Mouse (Mus musculus) CH12.LX (cell line): ENCODE measurements around the gene Acot13. TPM values are rescaled to one million over a fixed set of nuclear protein-coding genes. Genes with fewer than 3 reads are reported as not detected.
"Not testable (repeated sequence)": the region's sequence is repeated elsewhere in the genome, so short reads cannot be mapped to it uniquely, and the experiment has no call there.

Source experiments
- DNase-seq: peaks from one replicate; pipeline ENCODE4 v3.0.0-alpha.2; 2013; ENCODE audit errors: extremely low read depth
- H3K27ac ChIP-seq: 2 replicates; pipeline ENCODE4 v1.5.1; 2012; ENCODE audit warnings: low read depth, mild to moderate bottlenecking, control low read depth, moderate library complexity; ENCODE audit not compliant: insufficient read depth
- H3K27me3 ChIP-seq: replicated peaks from 2 replicates; pipeline ENCODE3; 2012; ENCODE audit warnings: inconsistent platforms
- H3K36me3 ChIP-seq, 2 experiments: replicated peaks in 1 of 2; 2 replicates each; pipeline versions ENCODE3 to v1.6.1; 2012; ENCODE audit warnings: inconsistent platforms in 1 of 2, low read length in 1 of 2, mild to moderate bottlenecking in 1 of 2, mixed read lengths in 1 of 2, moderate library complexity in 1 of 2; ENCODE audit not compliant: control insufficient read depth in 1 of 2, insufficient read depth in 1 of 2
- H3K4me1 ChIP-seq, 2 experiments: 2 replicates each; pipeline ENCODE4 v1.6.1; 2012; ENCODE audit warnings: inconsistent platforms in 1 of 2, moderate library complexity in 1 of 2; ENCODE audit not compliant: insufficient read depth in 2 of 2, control insufficient read depth in 1 of 2
- H3K4me2 ChIP-seq: 2 replicates; pipeline ENCODE4 v1.6.1; 2012; ENCODE audit warnings: low read depth, mild to moderate bottlenecking, control low read depth; ENCODE audit not compliant: poor library complexity, insufficient read depth, severe bottlenecking
- H3K4me3 ChIP-seq, 3 experiments: fragments of 150-350 bp in 1 of 3; sonication (generic) in 1 of 3; replicated peaks in 1 of 3; 2 replicates each; pipeline versions ENCODE3 to v1.5.1; 2011 to 2012; ENCODE audit warnings: low read depth in 2 of 3, low read length in 2 of 3, mild to moderate bottlenecking in 2 of 3, moderate library complexity in 2 of 3, control low read depth in 1 of 3, improper control_type of control experiment in 1 of 3, inconsistent platforms in 1 of 3, mixed read lengths in 1 of 3; ENCODE audit not compliant: poor library complexity in 1 of 3
- H3K79me2 ChIP-seq: replicated peaks from 2 replicates; pipeline ENCODE4 v1.6.1; 2012; ENCODE audit warnings: mild to moderate bottlenecking, moderate library complexity; ENCODE audit not compliant: control insufficient read depth, poor library complexity, insufficient read depth, severe bottlenecking; ENCODE audit errors: extremely low read depth
- H3K9ac ChIP-seq: 2 replicates; pipeline ENCODE4 v1.6.1; 2012; ENCODE audit warnings: low read depth, mild to moderate bottlenecking, control low read depth, moderate library complexity; ENCODE audit not compliant: insufficient read depth
- H3K9me3 ChIP-seq: replicated peaks from 2 replicates; pipeline ENCODE3; 2012; ENCODE audit warnings: low read length, inconsistent platforms, mixed read lengths
- dilution Hi-C: fragments of 300-500 bp; cut with MboI; formaldehyde crosslinking; loops from 2 replicates; pipeline ENCODE4 v1.14.3; 2020; ENCODE audit warnings: low sequenced_read_pairs; ENCODE audit not compliant: extremely low pct_unique_long_range_greater_than_20kb, extremely low pct_ligation_motif_present
- in situ Hi-C: fragments of 300-500 bp; cut with MboI; formaldehyde crosslinking; loops from 3 replicates; pipeline ENCODE4 v1.14.3; 2019; ENCODE audit warnings: low sequenced_read_pairs, low pct_ligation_motif_present, low pct_unique_long_range_greater_than_20kb, mixed read lengths
- polyA plus RNA-seq: library from polyadenylated mRNA; unstranded; fragments of >175 nt; gene quantifications from 2 replicates; pipeline ENCODE4 v1.2.1, GENCODE M21; 2012; ENCODE audit warnings: low read depth; ENCODE audit not compliant: insufficient read length
- total RNA-seq, 2 experiments: library from RNA; depleted of rRNA; stranded (reverse); fragments of 300-350 nt in 1 of 2; fragments of >200 nt in 1 of 2; gene quantifications; 2 replicates each; pipeline ENCODE4 v1.2.3; 2012 to 2014

The Acot13 gene
- total and polyA plus RNA-seq, 3 experiments, result 37.1 to 50.5 (median 45.5) TPM

GRCm38 (mm10) chr13:24771482-24771881 is 59.9 kb downstream of the Acot13 start:
- in situ Hi-C loops, H3K4me2 ChIP-seq, H3K27me3 ChIP-seq, H3K79me2 ChIP-seq, dilution Hi-C loops, H3K9ac ChIP-seq, DNase-seq, H3K36me3 ChIP-seq, H3K4me3 ChIP-seq, H3K27ac ChIP-seq, H3K9me3 ChIP-seq: not testable (repeated sequence)
- H3K4me1 ChIP-seq, result peaks cover 0 to 13% of the 10 kb centered on the region in 2 experiments; a peak in 2 of 4 replicates

Other genes starting within 250 kb of the Acot13 start
- 7.1 and 8.6 TPM in 2 replicates for gene Ripor2, start 249.4 kb downstream of the Acot13 start, total RNA-seq (2012; rRNA removed)
- 9.3 and 10.0 TPM in 2 replicates for gene Ripor2, start 249.4 kb downstream of the Acot13 start, total RNA-seq (2014; rRNA removed)
- 9.5 and 10.9 TPM in 2 replicates for gene Ripor2, start 249.4 kb downstream of the Acot13 start, polyA plus RNA-seq
- not detected in 2 replicates for gene Armh2, start 90.3 kb downstream of the Acot13 start, total RNA-seq (2012; rRNA removed)
- gene Armh2, start 90.3 kb downstream of the Acot13 start, total RNA-seq (2014; rRNA removed), result not detected in 2 replicates
- gene Armh2, start 90.3 kb downstream of the Acot13 start, polyA plus RNA-seq, result not detected in 2 replicates
- 117 and 138 TPM in 2 replicates for gene Gmnn, start 69.6 kb downstream of the Acot13 start, total RNA-seq (2012; rRNA removed)
- 166 and 191 TPM in 2 replicates for gene Gmnn, start 69.6 kb downstream of the Acot13 start, total RNA-seq (2014; rRNA removed)
- gene Gmnn, start 69.6 kb downstream of the Acot13 start, polyA plus RNA-seq, result 164 and 166 TPM in 2 replicates
- 21.8 and 28.3 TPM in 2 replicates for gene BC005537, start 29.9 kb downstream of the Acot13 start, total RNA-seq (2012; rRNA removed)
- gene BC005537, start 29.9 kb downstream of the Acot13 start, total RNA-seq (2014; rRNA removed), result 37.0 and 39.0 TPM in 2 replicates
- 47.5 and 47.7 TPM in 2 replicates for gene BC005537, start 29.9 kb downstream of the Acot13 start, polyA plus RNA-seq
- gene Tdp2, start 139 bp upstream of the Acot13 start, total RNA-seq (2012; rRNA removed), result 37.4 and 38.0 TPM in 2 replicates
- 96.6 and 116 TPM in 2 replicates for gene Tdp2, start 139 bp upstream of the Acot13 start, total RNA-seq (2014; rRNA removed)
- 44.5 and 54.5 TPM in 2 replicates for gene Tdp2, start 139 bp upstream of the Acot13 start, polyA plus RNA-seq
- 0.08 and 0.25 TPM in 2 replicates for gene D130043K22Rik, start 13.6 kb upstream of the Acot13 start, total RNA-seq (2012; rRNA removed)
- gene D130043K22Rik, start 13.6 kb upstream of the Acot13 start, total RNA-seq (2014; rRNA removed), result 0.05 and 0.08 TPM in 2 replicates
- 0.04 and 0.16 TPM in 2 replicates for gene D130043K22Rik, start 13.6 kb upstream of the Acot13 start, polyA plus RNA-seq
- gene Aldh5a1, start 106.1 kb upstream of the Acot13 start, total RNA-seq (2012; rRNA removed), result 1.6 and 2.4 TPM in 2 replicates
- gene Aldh5a1, start 106.1 kb upstream of the Acot13 start, total RNA-seq (2014; rRNA removed), result 0.36 and 0.50 TPM in 2 replicates
- gene Aldh5a1, start 106.1 kb upstream of the Acot13 start, polyA plus RNA-seq, result 0.93 and 1.3 TPM in 2 replicates
- gene Gpld1, start 111.6 kb upstream of the Acot13 start, total RNA-seq (2012; rRNA removed), result 1.0 and 1.4 TPM in 2 replicates
- gene Gpld1, start 111.6 kb upstream of the Acot13 start, total RNA-seq (2014; rRNA removed), result 0.30 and 0.34 TPM in 2 replicates
- gene Gpld1, start 111.6 kb upstream of the Acot13 start, polyA plus RNA-seq, result 0.23 and 0.57 TPM in 2 replicates
- 12.6 and 15.5 TPM in 2 replicates for gene Mrs2, start 188.8 kb upstream of the Acot13 start, total RNA-seq (2012; rRNA removed)
- gene Mrs2, start 188.8 kb upstream of the Acot13 start, total RNA-seq (2014; rRNA removed), result 12.1 TPM in 2 replicates
- gene Mrs2, start 188.8 kb upstream of the Acot13 start, polyA plus RNA-seq, result 29.5 and 38.8 TPM in 2 replicates
- not detected in 2 replicates for gene Dcdc2a, start 224.5 kb upstream of the Acot13 start, total RNA-seq (2012; rRNA removed)
- gene Dcdc2a, start 224.5 kb upstream of the Acot13 start, total RNA-seq (2014; rRNA removed), result not detected in 2 replicates
- not detected in 2 replicates for gene Dcdc2a, start 224.5 kb upstream of the Acot13 start, polyA plus RNA-seq